Mouse (Mus musculus) spleen, adult 2 months (tissue): ENCODE data around the gene Sipa1l2.

Experiments used
- CTCF ChIP-seq: fragments of 200-500 bp; IDR thresholded peaks from 2 replicates; pipeline ENCODE4 v1.5.1; 2011; ENCODE audit warnings: mild to moderate bottlenecking, inconsistent platforms; ENCODE audit not compliant: insufficient read depth, insufficient read length, insufficient replicate concordance; ENCODE audit errors: extremely low read depth
- POLR2A ChIP-seq: fragments of 200-500 bp; IDR thresholded peaks from 2 replicates; pipeline ENCODE4 v1.6.1; 2011; ENCODE audit warnings: low read depth, low read length, inconsistent platforms

GRCm38 (mm10) chr8:125391271-125391670 lies 178.3 kb downstream of the Sipa1l2 start:
- TF ChIP-seq POLR2A (no peak; the same call in 1 of the 2 replicates), CTCF (no peak)
